Mouse (Mus musculus): ENCODE data around the gene Ppif.

Gene Ppif

GRCm38 (mm10) chr14:25693888-25694568 is at the start of gene Ppif:
TSS of gene Ppif (plus strand) at chr14:25694154.
- in situ Hi-C loops (cut with MboI, MseI): no loop called here

GRCm38 (mm10) chr14:25645717-25646116 is 48.2 kb upstream of the Ppif start:
- in situ Hi-C loops (cut with MboI, MseI): no loop called here

- in situ Hi-C loops (cut with MboI, MseI): no loop called here
Measured at GRCm38 (mm10) chr14:25646161-25646621, 47.8 kb upstream of the Ppif start.

GRCm38 (mm10) chr14:25651131-25651530 is 42.8 kb upstream of the Ppif start:
- in situ Hi-C loops (cut with MboI, MseI): no loop called here

- in situ Hi-C loops (cut with MboI, MseI): no loop called here
Measured at GRCm38 (mm10) chr14:25651905-25652304, 42.0 kb upstream of the Ppif start.

- in situ Hi-C loops (cut with MboI, MseI): no loop called here
Measured at GRCm38 (mm10) chr14:25654401-25655197, 39.4 kb upstream of the Ppif start.

- in situ Hi-C loops (cut with MboI, MseI): no loop called here
Measured at GRCm38 (mm10) chr14:25660661-25661060, 33.3 kb upstream of the Ppif start.

GRCm38 (mm10) chr14:25661185-25661920 is 32.6 kb upstream of the Ppif start:
- in situ Hi-C loops (cut with MboI, MseI): no loop called here

- in situ Hi-C loops (cut with MboI, MseI): no loop called here
Measured at GRCm38 (mm10) chr14:25663649-25664309, 30.2 kb upstream of the Ppif start.

GRCm38 (mm10) chr14:25664310-25664695 is 29.7 kb upstream of the Ppif start:
- in situ Hi-C loops (cut with MboI, MseI): no loop called here

GRCm38 (mm10) chr14:25665314-25665970 is 28.5 kb upstream of the Ppif start:
- in situ Hi-C loops (cut with MboI, MseI): no loop called here

- in situ Hi-C loops (cut with MboI, MseI): no loop called here
Measured at GRCm38 (mm10) chr14:25666668-25667376, 27.1 kb upstream of the Ppif start.

- in situ Hi-C loops (cut with MboI, MseI): no loop called here
Measured at GRCm38 (mm10) chr14:25667587-25667986, 26.4 kb upstream of the Ppif start.

- in situ Hi-C loops (cut with MboI, MseI): no loop called here
Measured at GRCm38 (mm10) chr14:25679625-25680024, 14.3 kb upstream of the Ppif start.

- in situ Hi-C loops (cut with MboI, MseI): no loop called here
Measured at GRCm38 (mm10) chr14:25682020-25682419, 11.9 kb upstream of the Ppif start.

GRCm38 (mm10) chr14:25686216-25686945 is 7.6 kb upstream of the Ppif start:
- in situ Hi-C loops (cut with MboI, MseI): no loop called here

- in situ Hi-C loops (cut with MboI, MseI): no loop called here
Measured at GRCm38 (mm10) chr14:25686983-25687901, 6.7 kb upstream of the Ppif start.

- in situ Hi-C loops (cut with MboI, MseI): no loop called here
Measured at GRCm38 (mm10) chr14:25693271-25693887, 575 bp upstream of the Ppif start.
